Mouse (Mus musculus) ES-Bruce4 (cell line): ENCODE data around the gene Cirbp. TPM values are rescaled to one million over a fixed set of nuclear protein-coding genes. Genes with fewer than 3 reads are reported as not detected.
A peak's percentile ranks its signal among the peaks of the same experiment; 100 is the strongest.
"Not testable (repeated sequence)": the region's sequence is repeated elsewhere in the genome, so short reads cannot be mapped to it uniquely, and the experiment has no call there.

Experiments used
- H3K27ac ChIP-seq: 2 replicates; pipeline ENCODE4 v1.5.1; 2012; ENCODE audit warnings: low read length, inconsistent platforms; ENCODE audit not compliant: insufficient read depth
- H3K27me3 ChIP-seq: 2 replicates; pipeline ENCODE4 v1.6.1; 2012; ENCODE audit warnings: mild to moderate bottlenecking, low read length, inconsistent platforms; ENCODE audit not compliant: control insufficient read depth, poor library complexity, insufficient read depth, severe bottlenecking
- H3K36me3 ChIP-seq: 2 replicates; pipeline ENCODE4 v1.6.1; 2012; ENCODE audit warnings: inconsistent platforms, mild to moderate bottlenecking, low read length, moderate library complexity; ENCODE audit not compliant: control insufficient read depth, poor library complexity, insufficient read depth, severe bottlenecking
- H3K4me1 ChIP-seq: one replicate; pipeline ENCODE4 v1.8.1; 2011; ENCODE audit warnings: low read length; ENCODE audit not compliant: control insufficient read depth, insufficient read depth
- H3K4me3 ChIP-seq: 2 replicates; pipeline ENCODE4 v1.5.1; 2011; ENCODE audit warnings: low read depth, mild to moderate bottlenecking, low read length
- H3K9ac ChIP-seq: 2 replicates; pipeline ENCODE4 v1.6.1; 2012; ENCODE audit warnings: low read depth, mild to moderate bottlenecking, inconsistent platforms; ENCODE audit not compliant: poor library complexity, severe bottlenecking
- H3K9me3 ChIP-seq: replicated peaks from 2 replicates; pipeline ENCODE4 v1.6.1; 2012; ENCODE audit warnings: mild to moderate bottlenecking, low read length, inconsistent platforms; ENCODE audit not compliant: control insufficient read depth, poor library complexity, insufficient read depth, severe bottlenecking
- CTCF ChIP-seq: IDR thresholded peaks from one replicate; pipeline ENCODE4 v1.8.1; 2011; ENCODE audit warnings: low read depth, low read length
- EP300 ChIP-seq: IDR thresholded peaks from 2 replicates; pipeline ENCODE4 v1.6.1; 2011; ENCODE audit warnings: low read depth, low read length; ENCODE audit not compliant: insufficient read depth
- POLR2A ChIP-seq: IDR thresholded peaks from one replicate; pipeline ENCODE4 v1.8.1; 2011; ENCODE audit warnings: low read length; ENCODE audit not compliant: insufficient read depth
- polyA plus RNA-seq: library from polyadenylated mRNA; stranded (reverse); fragments of >200 nt; gene quantifications from 2 replicates; pipeline ENCODE4 v1.2.4, GENCODE M21; 2011; ENCODE audit warnings: low read depth; ENCODE audit not compliant: missing spikeins, insufficient read depth, insufficient read length

Gene Cirbp
- polyA plus RNA-seq, 1 experiment, result 51.9 TPM

DNA sequence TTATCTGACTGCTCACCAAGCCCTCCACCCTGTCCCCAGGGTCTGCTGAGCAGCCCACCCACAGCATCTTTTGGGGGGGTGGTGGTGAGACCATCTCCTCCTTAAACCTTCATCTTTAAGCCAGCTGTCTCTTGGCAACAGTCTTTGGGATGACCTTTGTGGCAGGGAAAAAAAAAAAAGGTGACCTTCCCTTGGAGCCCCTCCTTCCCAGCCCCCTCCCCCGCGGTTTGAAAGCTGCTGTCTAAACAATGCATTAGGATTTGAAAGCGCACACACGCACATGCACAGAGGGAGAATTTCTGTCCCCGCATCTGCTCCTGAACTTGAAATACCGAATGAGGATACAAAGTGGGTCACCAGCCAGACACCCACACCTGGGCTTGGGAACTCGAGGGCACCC is 38.3 kb downstream of the Cirbp start:
- TF ChIP-seq POLR2A (no peak), EP300 (no peak), CTCF (no peak)
- Histone ChIP-seq H3K9me3 (no peaks in the 10 kb centered on the region), H3K27ac (no peak overlapping the region), H3K36me3 (no peaks in the 10 kb centered on the region), H3K9ac (no peak overlapping the region), H3K4me3 (no peak overlapping the region), H3K27me3 (no peaks in the 10 kb centered on the region), H3K4me1 (peaks cover 2% of the 10 kb centered on the region)

GRCm38 (mm10) chr10:80207201-80207600 is 41.4 kb downstream of the Cirbp start:
- H3K27me3 ChIP-seq, result no peaks in the 10 kb centered on the region
- no peaks in the 10 kb centered on the region for H3K9me3 ChIP-seq
- no peak overlapping the region for H3K9ac ChIP-seq
- H3K4me1 ChIP-seq, result peaks cover 2% of the 10 kb centered on the region
- no peaks in the 10 kb centered on the region for H3K36me3 ChIP-seq
- H3K27ac ChIP-seq, result no peak overlapping the region
- H3K4me3 ChIP-seq, result no peak overlapping the region
- TF ChIP-seq CTCF (no peak), EP300 (no peak), POLR2A (no peak)

DNA sequence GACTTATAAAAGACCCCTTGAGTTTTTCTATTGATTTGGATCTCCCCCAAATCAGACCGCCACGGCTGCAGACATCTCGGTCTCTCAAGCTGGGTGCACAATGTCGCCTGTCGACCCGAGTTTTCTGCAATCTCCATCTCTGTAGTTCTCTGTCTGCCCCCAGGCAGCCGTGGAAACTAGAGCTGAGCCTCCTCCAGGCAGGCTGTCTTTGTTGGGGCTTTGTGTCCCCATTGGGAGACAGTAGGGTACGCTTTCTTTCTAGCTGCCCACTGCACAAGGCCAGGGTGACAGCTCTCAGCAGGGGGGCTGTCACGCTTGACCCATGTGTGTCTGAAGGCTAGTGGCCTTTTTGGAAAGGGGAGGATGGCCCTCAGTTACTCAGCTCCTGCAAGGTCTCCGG is 41.9 kb downstream of the Cirbp start:
- H3K4me1 ChIP-seq, result peaks cover 2% of the 10 kb centered on the region
- H3K9me3 ChIP-seq, result no peaks in the 10 kb centered on the region
- H3K4me3 ChIP-seq, result no peak overlapping the region
- no peaks in the 10 kb centered on the region for H3K36me3 ChIP-seq
- no peaks in the 10 kb centered on the region for H3K27me3 ChIP-seq
- H3K27ac ChIP-seq, result no peak overlapping the region
- no peak overlapping the region for H3K9ac ChIP-seq
- no peak for TF ChIP-seq CTCF
- TF ChIP-seq POLR2A, result no peak
- TF ChIP-seq EP300, result no peak

- Histone ChIP-seq H3K4me1 (peaks cover 2% of the 10 kb centered on the region), H3K36me3 (no peaks in the 10 kb centered on the region), H3K9me3 (no peaks in the 10 kb centered on the region), H3K27ac (no peak overlapping the region), H3K27me3 (no peaks in the 10 kb centered on the region), H3K9ac (no peak overlapping the region), H3K4me3 (no peak overlapping the region)
- no peak for TF ChIP-seq EP300
- no peak for TF ChIP-seq CTCF
- no peak for TF ChIP-seq POLR2A
Measured at GRCm38 (mm10) chr10:80208248-80208647, 42.5 kb downstream of the Cirbp start.

- no peaks in the 10 kb centered on the region for H3K4me1 ChIP-seq
- no peaks in the 10 kb centered on the region for H3K27me3 ChIP-seq
- peak overlapping the region; percentile 34; the same call in 1 of the 2 replicates for H3K4me3 ChIP-seq
- H3K36me3 ChIP-seq, result no peaks in the 10 kb centered on the region
- H3K27ac ChIP-seq, result no peak overlapping the region
- no peaks in the 10 kb centered on the region for H3K9me3 ChIP-seq
- peak overlapping the region; percentile 34 for H3K9ac ChIP-seq
- no peak for TF ChIP-seq POLR2A
- no peak for TF ChIP-seq EP300
- no peak for TF ChIP-seq CTCF
Measured at GRCm38 (mm10) chr10:80208841-80209371, 43.1 kb downstream of the Cirbp start.

- H3K36me3 ChIP-seq, H3K4me3 ChIP-seq, H3K27ac ChIP-seq, H3K27me3 ChIP-seq, H3K9ac ChIP-seq, H3K9me3 ChIP-seq, H3K4me1 ChIP-seq: not testable (repeated sequence)
Measured at GRCm38 (mm10) chr10:80211547-80212103, 45.8 kb downstream of the Cirbp start.
